In genomic region chr2:29463039-29463585, GRCm38 (mm10) we compare ENCODE assay signal across 25 mouse cellular contexts.
DNase-seq lines count a peak whose midpoint lies in the region; ATAC-seq and TF ChIP-seq lines count a peak whose summit lies in the region.
"Had no signal": no experiment of that assay in that cellular context is flagged by ENCODE, and none has a peak within 500 bp of the region (broad histone marks: within the 10 kb centered on the region; RNA-seq: fewer than 3 reads in every experiment).

No protein-coding gene starts in this region.

- H3K36me3 ChIP-seq in forebrain, embryonic 10.5 days (replicated peaks) = no peaks in the 10 kb centered on the region
- H3K36me3 ChIP-seq in forebrain, embryonic 14.5 days (ENCODE audit: control insufficient read depth, insufficient read depth, low read length) = no peaks in the 10 kb centered on the region
- H3K36me3 ChIP-seq in kidney, adult 2 months (ENCODE audit: control insufficient read depth, insufficient read depth, low read length) = no peaks in the 10 kb centered on the region
- no peaks in the 10 kb centered on the region for H3K36me3 ChIP-seq in liver, postnatal 0 days (replicated peaks; ENCODE audit: insufficient read depth, low read length)
- H3K36me3 ChIP-seq: forebrain, embryonic 12.5 days; limb, embryonic 12.5 days; midbrain, embryonic 12.5 days had no signal

- H3K27ac ChIP-seq in forebrain, embryonic 10.5 days = 0 out of 2 replicates have a peak overlapping the region, but pooled peaks have one; percentile 31
- H3K27ac ChIP-seq in forebrain, embryonic 14.5 days (ENCODE audit: low read depth, low read length) = no peak overlapping the region
- H3K27ac ChIP-seq in kidney, adult 2 months (ENCODE audit: insufficient read depth, low read depth, low read length) = no peak overlapping the region
- no peak overlapping the region for H3K27ac ChIP-seq in liver, postnatal 0 days (ENCODE audit: low read depth)
- H3K27ac ChIP-seq: forebrain, embryonic 12.5 days; gastrocnemius, adult 2 months; heart, embryonic 10.5 days; hindbrain, embryonic 14.5 days; limb, embryonic 12.5 days; midbrain, embryonic 12.5 days had no signal

- no peak overlapping the region for H3K9ac ChIP-seq in forebrain, embryonic 14.5 days (ENCODE audit: low read length)
- no peak overlapping the region for H3K9ac ChIP-seq in liver, postnatal 0 days (replicated peaks)
- H3K9ac ChIP-seq: forebrain, embryonic 12.5 days; hindbrain, embryonic 14.5 days; limb, embryonic 12.5 days; midbrain, embryonic 12.5 days had no signal

- no peaks in the 10 kb centered on the region for H3K9me3 ChIP-seq in forebrain, embryonic 10.5 days
- H3K9me3 ChIP-seq in forebrain, embryonic 14.5 days (replicated peaks; ENCODE audit: control insufficient read depth, low read length) = no peaks in the 10 kb centered on the region
- H3K9me3 ChIP-seq in liver, postnatal 0 days (ENCODE audit: low read length) = no peaks in the 10 kb centered on the region
- H3K9me3 ChIP-seq: forebrain, embryonic 12.5 days; heart, embryonic 10.5 days; limb, embryonic 12.5 days; midbrain, embryonic 12.5 days had no signal

- no peak for TF ChIP-seq POLR2A in kidney, adult 2 months (IDR thresholded peaks at IDR 0.05; ENCODE audit: low read depth, low read length)

- no peak for TF ChIP-seq EP300 in liver, postnatal 0 days (IDR thresholded peaks at IDR 0.05; ENCODE audit: low read depth)

- H3K4me3 ChIP-seq in forebrain, embryonic 10.5 days = no peak overlapping the region
- no peak overlapping the region for H3K4me3 ChIP-seq in forebrain, embryonic 14.5 days (ENCODE audit: low read depth, low read length)
- no peak overlapping the region for H3K4me3 ChIP-seq in kidney, adult 2 months (ENCODE audit: insufficient read depth, low read depth, low read length)
- H3K4me3 ChIP-seq in liver, postnatal 0 days (ENCODE audit: low read depth, low read length) = no peak overlapping the region
- H3K4me3 ChIP-seq: forebrain, embryonic 12.5 days; gastrocnemius, adult 2 months; heart, embryonic 10.5 days; limb, embryonic 12.5 days; midbrain, embryonic 12.5 days had no signal

- 91% methylated on average over 6 of the region's 6 CpGs for WGBS in forebrain, embryonic 10.5 days
- WGBS in forebrain, embryonic 14.5 days = 93% methylated on average over 6 of the region's 6 CpGs
- 61% methylated on average over 6 of the region's 6 CpGs for WGBS in kidney, adult 2 months
- 78% methylated on average over 6 of the region's 6 CpGs for WGBS in liver, postnatal 0 days (ENCODE audit: insufficient replicate concordance)

- peaks cover 26% of the 10 kb centered on the region for H3K4me1 ChIP-seq in forebrain, embryonic 10.5 days
- peaks cover 37% of the 10 kb centered on the region for H3K4me1 ChIP-seq in forebrain, embryonic 14.5 days (ENCODE audit: control insufficient read depth, insufficient read depth, low read length)
- peaks cover 10% of the 10 kb centered on the region; the same call in 1 of the 2 replicates for H3K4me1 ChIP-seq in kidney, adult 2 months (ENCODE audit: control insufficient read depth, insufficient read depth, low read length)
- H3K4me1 ChIP-seq in liver, postnatal 0 days (ENCODE audit: insufficient read depth) = peaks cover 5% of the 10 kb centered on the region; the same call in 1 of the 2 replicates

- no peak for TF ChIP-seq CTCF in kidney, adult 2 months (conservative IDR thresholded peaks at IDR 0.05; ENCODE audit: insufficient read depth, insufficient read length, low read depth, low read length)
- no peak for TF ChIP-seq CTCF in liver, postnatal 0 days (IDR thresholded peaks at IDR 0.05; ENCODE audit: low read depth)

- H3K4me2 ChIP-seq in forebrain, embryonic 14.5 days (ENCODE audit: low read length) = no peak overlapping the region
- no peak overlapping the region for H3K4me2 ChIP-seq in liver, postnatal 0 days (ENCODE audit: low read depth, low read length)
- H3K4me2 ChIP-seq: forebrain, embryonic 12.5 days; hindbrain, embryonic 14.5 days; limb, embryonic 12.5 days; liver, embryonic 11.5 days; midbrain, embryonic 12.5 days had no signal

- no peaks in the 10 kb centered on the region for H3K27me3 ChIP-seq in forebrain, embryonic 10.5 days (ENCODE audit: poor library complexity, severe bottlenecking)
- no peaks in the 10 kb centered on the region for H3K27me3 ChIP-seq in forebrain, embryonic 14.5 days (replicated peaks; ENCODE audit: control insufficient read depth, insufficient read depth, low read length)
- no peaks in the 10 kb centered on the region for H3K27me3 ChIP-seq in kidney, adult 2 months (replicated peaks; ENCODE audit: control insufficient read depth, insufficient read depth, low read length)
- H3K27me3 ChIP-seq in liver, postnatal 0 days (ENCODE audit: insufficient read depth, low read length) = no peaks in the 10 kb centered on the region
- H3K27me3 ChIP-seq: limb, embryonic 12.5 days; midbrain, embryonic 12.5 days had no signal

- no peak for ATAC-seq in forebrain, embryonic 14.5 days
- no peak for ATAC-seq in liver, postnatal 0 days
- ATAC-seq: inflammation-experienced regulatory T-cells, adult 6 months had no signal

- no peak for DNase-seq in forebrain, embryonic 10.5 days (ENCODE audit: extremely low spot score, low spot score)
- no peak for DNase-seq in forebrain, embryonic 14.5 days (ENCODE audit: low spot score)
- peak; percentile 61 for DNase-seq in kidney, adult 2 months
- no peak for DNase-seq in kidney, postnatal 4 days
- DNase-seq in A20 (ENCODE audit: low read depth, low spot score) = peak; percentile 12
- DNase-seq in kidney, postnatal 14 days = peak; percentile 36
- no peak for DNase-seq in liver, postnatal 0 days
- DNase-seq in c-Kit-positive CD71-positive TER-119-positive erythroid progenitor cells, embryonic 14.5 days (ENCODE audit: low spot score) = no peak
- DNase-seq: adrenal gland, postnatal 36 days; cerebellum, adult 11-12 months; cerebellum, postnatal 10 days; gastrocnemius, adult 2 months; heart, postnatal 4 days; lung, adult 18-20 months; lung, postnatal 14 days; right cerebral cortex, postnatal 14 days; spleen, adult 18-20 months; thymus, postnatal 25 days had no signal

Comparison
In these comparisons a context has a peak if more than half of its experiments do, and no peak if none do; other contexts are left out.
1. DNase-seq: peak in kidney, adult 2 months (single experiment), A20 (single experiment) and kidney, postnatal 14 days (single experiment); none in forebrain, embryonic 10.5 days (single experiment), forebrain, embryonic 14.5 days (single experiment), kidney, postnatal 4 days (0 of 2), liver, postnatal 0 days (single experiment) and c-Kit-positive CD71-positive TER-119-positive erythroid progenitor cells, embryonic 14.5 days (single experiment).